Mouse (Mus musculus): ENCODE data around the gene Car10. TPM values are rescaled to one million over a fixed set of nuclear protein-coding genes. Genes with fewer than 3 reads are reported as not detected.

Car10 gene
- total RNA-seq, 2 experiments from 2014 or later = not detected

GRCm38 (mm10) chr11:93581326-93581725 is 483.5 kb downstream of the Car10 start:
- no peak for DNase-seq

DNA sequence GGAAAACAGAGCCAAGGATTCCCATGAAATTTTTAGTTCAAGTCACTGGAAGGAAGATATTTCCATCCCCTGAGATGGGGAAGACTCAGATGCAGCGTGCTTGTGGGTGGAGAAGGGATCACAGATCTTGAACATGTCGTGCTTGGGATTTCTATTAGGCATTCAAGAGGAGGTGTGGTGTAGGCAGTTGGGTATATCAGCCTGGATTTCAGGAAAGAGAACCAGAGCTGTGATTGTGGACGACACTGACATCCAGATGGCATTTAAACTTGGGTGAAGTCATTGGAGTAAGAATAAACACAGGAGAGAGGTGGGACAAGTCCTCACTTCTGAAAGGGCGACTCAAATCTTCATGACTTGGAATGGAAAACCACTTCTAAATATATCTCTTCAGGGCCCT is 490.0 kb downstream of the Car10 start:
- no peak for DNase-seq

- DNase-seq = no peak
Observed at GRCm38 (mm10) chr11:93590652-93591051, 492.8 kb downstream of the Car10 start.

GRCm38 (mm10) chr11:93594033-93594432 is 496.2 kb downstream of the Car10 start:
- DNase-seq = no peak

GRCm38 (mm10) chr11:93598175-93598574 is 500.3 kb downstream of the Car10 start:
- DNase-seq = no peak

GRCm38 (mm10) chr11:93599755-93600154 is 501.9 kb downstream of the Car10 start:
- DNase-seq = no peak

GRCm38 (mm10) chr11:93603575-93603974 is 505.7 kb downstream of the Car10 start:
- DNase-seq = no peak

DNA sequence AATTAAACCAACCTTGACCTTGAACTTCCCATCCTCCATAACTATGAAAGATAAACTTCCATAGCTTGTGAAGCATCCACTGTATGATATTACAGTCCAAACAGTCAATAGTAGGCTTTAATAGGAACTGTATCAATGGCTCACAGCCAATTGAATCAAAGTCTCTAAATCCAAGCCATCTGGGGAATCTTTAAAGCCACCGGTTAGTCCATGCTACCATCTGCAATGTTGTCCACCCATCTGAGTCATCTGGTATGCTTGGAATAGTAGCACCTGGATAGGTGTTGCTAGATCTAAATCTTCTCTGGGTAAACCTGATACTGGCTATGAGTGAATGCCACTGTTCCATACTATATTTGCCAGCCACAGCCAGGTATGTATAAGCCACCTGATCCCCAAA is 509.3 kb downstream of the Car10 start:
- no peak for DNase-seq

GRCm38 (mm10) chr11:93608716-93609115 is 510.9 kb downstream of the Car10 start:
- no peak for DNase-seq

DNA sequence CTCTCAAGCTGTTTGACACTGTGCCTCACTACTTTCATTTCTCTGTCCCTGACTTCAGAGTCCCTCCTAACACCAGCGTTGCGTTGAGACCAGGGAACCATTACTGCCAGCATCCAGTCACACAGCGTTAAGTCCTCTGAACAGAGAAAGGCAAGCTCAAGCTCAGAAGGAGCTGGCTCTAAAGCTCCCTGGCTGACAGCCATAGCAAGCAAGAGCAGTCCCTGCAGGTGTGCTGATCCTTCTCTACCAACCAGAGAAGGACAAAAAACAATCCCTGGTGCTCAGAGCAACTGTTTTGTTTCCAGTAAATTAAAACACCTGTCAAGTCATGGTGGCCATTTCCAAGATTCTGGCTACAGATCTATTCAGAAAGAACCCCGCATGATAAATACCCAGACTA is 514.2 kb downstream of the Car10 start:
- no peak for DNase-seq

DNA sequence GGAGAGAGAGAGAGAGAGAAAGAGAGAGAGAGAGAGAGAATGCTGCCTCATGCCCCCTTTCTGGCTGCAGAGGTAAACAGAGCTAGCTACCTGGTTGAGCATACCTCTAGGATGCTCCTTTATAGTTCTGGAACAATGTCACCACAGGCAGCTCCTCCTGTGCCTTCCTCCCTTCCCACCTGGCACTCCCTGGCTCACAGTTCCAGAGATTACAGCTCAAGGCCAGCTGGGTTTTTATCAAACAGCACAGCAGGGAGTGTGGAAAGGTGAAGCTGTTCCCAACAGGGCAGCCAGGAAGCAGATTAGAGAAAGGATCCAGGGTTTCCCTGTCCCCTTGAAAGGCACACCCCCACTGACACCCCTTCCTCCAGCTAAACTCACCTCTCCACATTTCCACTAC is 517.0 kb downstream of the Car10 start:
- no peak for DNase-seq

GRCm38 (mm10) chr11:93623605-93624004 is 525.8 kb downstream of the Car10 start:
- no peak for DNase-seq

DNA sequence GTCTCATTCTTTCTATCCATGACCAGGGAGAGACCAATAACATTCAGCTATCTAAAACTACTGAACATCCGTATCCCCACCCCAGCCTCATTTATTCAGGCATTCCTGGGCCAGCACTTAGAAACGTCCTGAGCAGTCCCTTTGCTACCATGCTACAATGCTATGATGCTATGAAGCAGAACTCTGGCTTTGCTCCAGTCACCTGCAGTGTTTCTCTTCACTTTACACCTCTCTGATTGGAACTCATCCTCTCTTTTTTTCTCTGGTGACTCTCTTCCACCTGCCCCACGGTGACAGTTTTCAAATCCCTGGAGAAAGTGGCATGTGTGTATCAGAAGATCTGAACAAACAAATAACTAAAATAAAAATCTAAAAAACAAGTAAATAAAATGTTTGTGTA is 541.6 kb downstream of the Car10 start:
- no peak for DNase-seq

DNA sequence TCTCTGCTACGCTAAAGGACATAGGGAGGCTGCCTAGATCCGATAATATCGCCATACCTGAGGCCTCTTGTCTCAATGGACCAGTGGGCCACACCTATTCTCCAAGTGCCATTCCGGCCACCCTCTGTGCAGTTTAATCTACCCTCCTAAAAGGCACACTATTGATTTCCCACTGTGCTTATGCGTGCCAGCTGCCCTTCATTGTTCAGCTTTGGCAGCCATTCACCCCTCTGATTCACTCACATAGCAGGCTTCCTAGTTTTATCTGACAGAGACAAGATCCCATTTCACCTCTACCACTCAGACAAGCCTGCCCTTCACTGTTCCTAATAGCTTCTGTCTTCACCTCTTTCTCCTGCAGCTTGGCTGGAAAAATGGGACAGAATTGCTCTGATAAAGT is 543.1 kb downstream of the Car10 start:
- DNase-seq = no peak

DNA sequence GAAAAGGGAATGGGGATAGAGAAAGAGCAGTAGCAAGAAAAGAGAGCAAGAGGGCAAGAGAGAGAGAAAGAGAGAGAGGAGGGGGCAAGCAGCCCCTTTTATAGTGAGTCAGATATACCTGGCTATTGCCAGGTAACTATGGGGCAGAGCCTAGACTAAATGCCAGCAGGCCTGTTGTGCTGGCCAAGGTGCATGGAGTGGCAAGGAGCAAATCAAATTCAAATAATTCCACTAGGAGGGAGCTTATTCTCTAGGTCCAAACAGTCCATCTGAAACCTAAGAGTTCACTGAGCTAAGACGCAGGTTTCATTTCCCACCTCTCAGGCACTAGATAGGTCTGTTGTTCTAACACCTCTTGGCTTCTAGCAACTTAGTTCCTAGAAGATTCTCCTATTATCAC is 544.5 kb downstream of the Car10 start:
- DNase-seq = no peak

GRCm38 (mm10) chr11:93643006-93643405 is 545.2 kb downstream of the Car10 start:
- DNase-seq = no peak

- no peak for DNase-seq
Observed at GRCm38 (mm10) chr11:93643436-93643835, 545.6 kb downstream of the Car10 start.

DNA sequence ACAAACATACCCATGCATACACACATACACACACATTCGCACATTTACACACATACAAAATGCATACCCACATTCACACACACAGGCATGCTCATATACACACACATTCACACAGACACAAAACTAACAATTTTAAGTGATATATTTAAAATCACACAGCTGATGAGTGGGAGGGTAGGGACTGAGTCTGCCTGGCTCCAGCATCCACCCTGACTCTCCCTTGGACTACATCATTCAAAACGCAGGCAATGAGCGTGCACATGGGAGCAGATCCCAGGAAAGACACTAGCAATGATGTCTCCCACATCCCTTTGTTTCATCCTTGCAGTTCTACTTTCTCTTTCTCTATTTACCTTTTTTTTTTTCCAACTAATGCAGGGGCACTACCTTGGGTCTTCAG is 548.4 kb downstream of the Car10 start:
- DNase-seq = no peak
